Mouse (Mus musculus): ENCODE results near the gene Gpr150. TPM values are rescaled to one million over a fixed set of nuclear protein-coding genes. Genes with fewer than 3 reads are reported as not detected.

The Gpr150 gene
- polyA plus RNA-seq (2014; fragmentation: Nextera tagmentation; extraction: Ambion mirVana), result 0.36 and 0.48 TPM in 2 replicates

GRCm38 (mm10) chr13:76056896-76057266 is at the start of gene Gpr150:
TSS of gene Gpr150 (minus strand) at chr13:76056996.
- H3K27ac ChIP-seq (ENCODE audit: low read depth, low read length), result no peak within 1 kb of the TSS
- ATAC-seq (replicated peaks; ENCODE audit: low FRiP score), result peak; percentile 11
- H3K4me1 ChIP-seq (replicated peaks; ENCODE audit: control insufficient read depth, insufficient read depth, low read length), result peaks cover 4% of the 10 kb centered on the region; the same call in 1 of the 2 replicates
- no peaks in the 10 kb centered on the region for H3K9me3 ChIP-seq (ENCODE audit: control insufficient read depth, low read length)
- H3K4me3 ChIP-seq (ENCODE audit: low read depth, low read length), result peak within 1 kb of the TSS; percentile 48
- DNase-seq (ENCODE audit: low spot score), result no peak
- H3K36me3 ChIP-seq (ENCODE audit: control insufficient read depth, insufficient read depth, low read length), result no peaks in the 10 kb centered on the region
- WGBS, result 6% methylated on average over 10 of the region's 10 CpGs
- H3K27me3 ChIP-seq (ENCODE audit: control insufficient read depth, insufficient read depth, low read length), result peaks cover 31% of the 10 kb centered on the region
- peak within 1 kb of the TSS; percentile 45 for H3K9ac ChIP-seq (ENCODE audit: low read length)
- peak within 1 kb of the TSS; percentile 77 for H3K4me2 ChIP-seq (ENCODE audit: low read depth, low read length, severe bottlenecking)

GRCm38 (mm10) chr13:76101989-76102388 is 45.2 kb upstream of the Gpr150 start:
- no peak overlapping the region for H3K4me3 ChIP-seq (ENCODE audit: low read depth, low read length)
- no peaks in the 10 kb centered on the region for H3K27me3 ChIP-seq (ENCODE audit: control insufficient read depth, insufficient read depth, low read length)
- ATAC-seq (replicated peaks; ENCODE audit: low FRiP score) (no peak), DNase-seq (ENCODE audit: low spot score) (no peak)
- H3K9ac ChIP-seq (ENCODE audit: low read length), result no peak overlapping the region
- no peaks in the 10 kb centered on the region for H3K9me3 ChIP-seq (ENCODE audit: control insufficient read depth, low read length)
- H3K4me2 ChIP-seq (ENCODE audit: low read depth, low read length, severe bottlenecking), result no peak overlapping the region
- no peaks in the 10 kb centered on the region for H3K36me3 ChIP-seq (ENCODE audit: control insufficient read depth, insufficient read depth, low read length)
- no peak overlapping the region for H3K27ac ChIP-seq (ENCODE audit: low read depth, low read length)
- WGBS, result 97% methylated on average over 2 of the region's 2 CpGs
- H3K4me1 ChIP-seq (replicated peaks; ENCODE audit: control insufficient read depth, insufficient read depth, low read length), result no peaks in the 10 kb centered on the region

GRCm38 (mm10) chr13:76098493-76099303 is 41.9 kb upstream of the Gpr150 start, which contains the start of the genes Arsk and Ttc37:
TSS of gene Arsk (minus strand) at chr13:76098660.
TSS of gene Ttc37 (plus strand) at chr13:76098734.
- H3K27ac ChIP-seq (ENCODE audit: low read depth, low read length), result peak within 1 kb of the TSS; percentile 41; the same call in 1 of the 2 replicates
- peak within 1 kb of the TSS; percentile 57 for H3K4me2 ChIP-seq (ENCODE audit: low read depth, low read length, severe bottlenecking)
- H3K4me1 ChIP-seq (replicated peaks; ENCODE audit: control insufficient read depth, insufficient read depth, low read length), result no peaks in the 10 kb centered on the region
- under 1% methylated on average over 34 of the region's 34 CpGs for WGBS
- H3K9ac ChIP-seq (ENCODE audit: low read length), result peak within 1 kb of the TSS; percentile 73
- H3K36me3 ChIP-seq (ENCODE audit: control insufficient read depth, insufficient read depth, low read length), result no peaks in the 10 kb centered on the region
- ATAC-seq (replicated peaks; ENCODE audit: low FRiP score) (peak; percentile 95), DNase-seq (ENCODE audit: low spot score) (peak; percentile 95)
- H3K27me3 ChIP-seq (ENCODE audit: control insufficient read depth, insufficient read depth, low read length), result no peaks in the 10 kb centered on the region
- H3K4me3 ChIP-seq (ENCODE audit: low read depth, low read length), result peak within 1 kb of the TSS; percentile 64
- no peaks in the 10 kb centered on the region for H3K9me3 ChIP-seq (ENCODE audit: control insufficient read depth, low read length)

GRCm38 (mm10) chr13:76098116-76098492 is 41.3 kb upstream of the Gpr150 start:
- no peaks in the 10 kb centered on the region for H3K4me1 ChIP-seq (replicated peaks; ENCODE audit: control insufficient read depth, insufficient read depth, low read length)
- peak overlapping the region; percentile 41; the same call in 1 of the 2 replicates for H3K27ac ChIP-seq (ENCODE audit: low read depth, low read length)
- H3K36me3 ChIP-seq (ENCODE audit: control insufficient read depth, insufficient read depth, low read length), result no peaks in the 10 kb centered on the region
- H3K27me3 ChIP-seq (ENCODE audit: control insufficient read depth, insufficient read depth, low read length), result no peaks in the 10 kb centered on the region
- H3K9ac ChIP-seq (ENCODE audit: low read length), result peak overlapping the region; percentile 73
- ATAC-seq (replicated peaks; ENCODE audit: low FRiP score) (peak; percentile 84), DNase-seq (ENCODE audit: low spot score) (no peak)
- H3K4me3 ChIP-seq (ENCODE audit: low read depth, low read length), result peak overlapping the region; percentile 64
- 4% methylated on average over 16 of the region's 16 CpGs for WGBS
- H3K4me2 ChIP-seq (ENCODE audit: low read depth, low read length, severe bottlenecking), result peak overlapping the region; percentile 57
- H3K9me3 ChIP-seq (ENCODE audit: control insufficient read depth, low read length), result no peaks in the 10 kb centered on the region

- H3K27me3 ChIP-seq (ENCODE audit: control insufficient read depth, insufficient read depth, low read length), result no peaks in the 10 kb centered on the region
- no peak overlapping the region for H3K9ac ChIP-seq (ENCODE audit: low read length)
- DNase-seq (ENCODE audit: low spot score) (no peak), ATAC-seq (replicated peaks; ENCODE audit: low FRiP score) (no peak)
- 90% methylated on average over 1 of the region's 1 CpGs for WGBS
- no peak overlapping the region for H3K27ac ChIP-seq (ENCODE audit: low read depth, low read length)
- no peak overlapping the region for H3K4me2 ChIP-seq (ENCODE audit: low read depth, low read length, severe bottlenecking)
- no peak overlapping the region for H3K4me3 ChIP-seq (ENCODE audit: low read depth, low read length)
- H3K4me1 ChIP-seq (replicated peaks; ENCODE audit: control insufficient read depth, insufficient read depth, low read length), result no peaks in the 10 kb centered on the region
- H3K9me3 ChIP-seq (ENCODE audit: control insufficient read depth, low read length), result no peaks in the 10 kb centered on the region
- H3K36me3 ChIP-seq (ENCODE audit: control insufficient read depth, insufficient read depth, low read length), result no peaks in the 10 kb centered on the region
These were observed 17.5 kb upstream of the Gpr150 start for GRCm38 (mm10) chr13:76074323-76074722.

- Histone ChIP-seq H3K36me3 (ENCODE audit: control insufficient read depth, insufficient read depth, low read length) (no peaks in the 10 kb centered on the region; the same call in 1 of the 2 replicates), H3K27me3 (ENCODE audit: control insufficient read depth, insufficient read depth, low read length) (no peaks in the 10 kb centered on the region), H3K27ac (ENCODE audit: low read depth, low read length) (no peak overlapping the region), H3K4me1 (replicated peaks; ENCODE audit: control insufficient read depth, insufficient read depth, low read length) (no peaks in the 10 kb centered on the region), H3K4me3 (ENCODE audit: low read depth, low read length) (no peak overlapping the region), H3K4me2 (ENCODE audit: low read depth, low read length, severe bottlenecking) (no peak overlapping the region), H3K9ac (ENCODE audit: low read length) (no peak overlapping the region), H3K9me3 (ENCODE audit: control insufficient read depth, low read length) (no peaks in the 10 kb centered on the region)
- ATAC-seq (replicated peaks; ENCODE audit: low FRiP score) (no peak), DNase-seq (ENCODE audit: low spot score) (peak; percentile 50)
- 87% methylated on average over 13 of the region's 13 CpGs for WGBS
These were observed 7.7 kb upstream of the Gpr150 start for GRCm38 (mm10) chr13:76064363-76064945.

- no peaks in the 10 kb centered on the region for H3K27me3 ChIP-seq (ENCODE audit: control insufficient read depth, insufficient read depth, low read length)
- ATAC-seq (replicated peaks; ENCODE audit: low FRiP score), result no peak
- H3K4me3 ChIP-seq (ENCODE audit: low read depth, low read length), result no peak overlapping the region
- H3K4me1 ChIP-seq (replicated peaks; ENCODE audit: control insufficient read depth, insufficient read depth, low read length), result no peaks in the 10 kb centered on the region
- no peak overlapping the region for H3K4me2 ChIP-seq (ENCODE audit: low read depth, low read length, severe bottlenecking)
- H3K36me3 ChIP-seq (ENCODE audit: control insufficient read depth, insufficient read depth, low read length), result no peaks in the 10 kb centered on the region; the same call in 1 of the 2 replicates
- H3K27ac ChIP-seq (ENCODE audit: low read depth, low read length), result no peak overlapping the region
- no peaks in the 10 kb centered on the region for H3K9me3 ChIP-seq (ENCODE audit: control insufficient read depth, low read length)
- no peak overlapping the region for H3K9ac ChIP-seq (ENCODE audit: low read length)
- no peak for DNase-seq (ENCODE audit: low spot score)
- 95% methylated on average over 4 of the region's 4 CpGs for WGBS
These were observed 6.8 kb upstream of the Gpr150 start for GRCm38 (mm10) chr13:76063548-76063947.

- Histone ChIP-seq H3K27ac (ENCODE audit: low read depth, low read length) (no peak overlapping the region), H3K9ac (ENCODE audit: low read length) (no peak overlapping the region), H3K4me3 (ENCODE audit: low read depth, low read length) (no peak overlapping the region), H3K27me3 (ENCODE audit: control insufficient read depth, insufficient read depth, low read length) (peaks cover 1% of the 10 kb centered on the region; the same call in 1 of the 2 replicates), H3K4me2 (ENCODE audit: low read depth, low read length, severe bottlenecking) (no peak overlapping the region), H3K4me1 (replicated peaks; ENCODE audit: control insufficient read depth, insufficient read depth, low read length) (no peaks in the 10 kb centered on the region), H3K36me3 (ENCODE audit: control insufficient read depth, insufficient read depth, low read length) (no peaks in the 10 kb centered on the region; the same call in 1 of the 2 replicates), H3K9me3 (ENCODE audit: control insufficient read depth, low read length) (no peaks in the 10 kb centered on the region)
- WGBS, result 88% methylated on average over 3 of the region's 3 CpGs
- DNase-seq (ENCODE audit: low spot score) (no peak), ATAC-seq (replicated peaks; ENCODE audit: low FRiP score) (no peak)
These were observed 5.8 kb upstream of the Gpr150 start for GRCm38 (mm10) chr13:76062569-76062968.

Data from forebrain, embryonic 11.5 days (tissue).